Mouse (Mus musculus) small intestine, adult 2 months (tissue): ENCODE measurements around the gene Gpn3.

Experiments
- CTCF ChIP-seq: fragments of 200-500 bp; IDR thresholded peaks from 2 replicates; pipeline ENCODE4 v1.5.1; 2012; ENCODE audit warnings: low read depth, mild to moderate bottlenecking, control low read depth, inconsistent platforms, low read length, moderate library complexity, mixed read lengths; ENCODE audit not compliant: insufficient replicate concordance, insufficient read length; ENCODE audit errors: extremely low read depth
- POLR2A ChIP-seq: fragments of 200-500 bp; IDR thresholded peaks from 2 replicates; pipeline ENCODE4 v1.6.1; 2012; ENCODE audit warnings: low read depth, mild to moderate bottlenecking, control low read depth, inconsistent platforms, low read length, moderate library complexity

DNA sequence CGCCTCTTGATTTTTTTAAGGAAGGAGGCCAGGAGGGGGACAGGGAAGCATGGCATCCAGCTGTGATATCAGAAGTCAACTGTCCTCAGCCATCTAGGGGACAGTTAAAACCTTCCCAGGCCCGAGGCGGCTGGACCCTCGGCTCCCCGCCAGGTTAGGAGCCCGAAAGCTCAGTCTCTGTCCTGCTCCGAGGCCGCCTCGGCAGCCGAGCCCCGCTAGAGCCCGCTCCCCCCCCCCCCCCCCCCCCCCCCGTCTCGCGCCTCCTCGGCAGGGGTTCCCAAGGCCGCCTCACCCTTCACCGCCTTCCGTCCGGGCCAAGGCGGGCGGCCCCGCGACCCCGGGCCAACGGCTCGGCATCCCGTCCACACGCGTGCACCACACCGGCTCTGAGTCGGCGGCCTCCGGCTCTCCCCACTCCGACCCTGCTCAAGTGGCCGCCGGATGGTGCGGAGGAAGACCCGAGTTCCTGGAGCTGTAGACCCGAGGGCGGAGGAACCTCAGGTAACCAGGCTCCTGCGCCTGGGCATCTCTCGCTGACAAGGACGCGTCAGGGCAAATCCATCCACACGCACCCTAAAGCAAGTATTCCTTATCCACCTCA is at the start of gene Gpn3:
- TF ChIP-seq CTCF (no peak), POLR2A (no peak)
